Mouse (Mus musculus): ENCODE results near the gene Cdc42ep1. TPM values are rescaled to one million over a fixed set of nuclear protein-coding genes. Genes with fewer than 3 reads are reported as not detected.

Cdc42ep1 gene
- polyA plus RNA-seq, 1 experiment = 29.6 TPM

- Histone ChIP-seq H3K4me3 (ENCODE audit: extremely low read depth, insufficient read depth, insufficient read length) (no peak overlapping the region), H3K27me3 (ENCODE audit: control insufficient read depth, insufficient read depth, low read length) (no peaks in the 10 kb centered on the region), H3K4me1 (ENCODE audit: control insufficient read depth, insufficient read depth, insufficient read length) (peaks cover 32% of the 10 kb centered on the region), H3K36me3 (ENCODE audit: control insufficient read depth, insufficient read depth, low read length) (peaks cover 41% of the 10 kb centered on the region), H3K27ac (ENCODE audit: insufficient read depth, low read length) (no peak overlapping the region)
- 88% methylated on average over 7 of the region's 7 CpGs for WGBS
- TF ChIP-seq POLR2A (IDR thresholded peaks at IDR 0.05; ENCODE audit: low read depth, low read length) (no peak), CTCF (IDR thresholded peaks at IDR 0.05; ENCODE audit: extremely low read depth, insufficient read depth, insufficient read length, insufficient replicate concordance) (no peak)
- no peak for DNase-seq (ENCODE audit: low read depth in 1 of 2, low spot score in 2 of 2)
Measured at GRCm38 (mm10) chr15:78892440-78892839, 50.0 kb downstream of the Cdc42ep1 start.

DNA sequence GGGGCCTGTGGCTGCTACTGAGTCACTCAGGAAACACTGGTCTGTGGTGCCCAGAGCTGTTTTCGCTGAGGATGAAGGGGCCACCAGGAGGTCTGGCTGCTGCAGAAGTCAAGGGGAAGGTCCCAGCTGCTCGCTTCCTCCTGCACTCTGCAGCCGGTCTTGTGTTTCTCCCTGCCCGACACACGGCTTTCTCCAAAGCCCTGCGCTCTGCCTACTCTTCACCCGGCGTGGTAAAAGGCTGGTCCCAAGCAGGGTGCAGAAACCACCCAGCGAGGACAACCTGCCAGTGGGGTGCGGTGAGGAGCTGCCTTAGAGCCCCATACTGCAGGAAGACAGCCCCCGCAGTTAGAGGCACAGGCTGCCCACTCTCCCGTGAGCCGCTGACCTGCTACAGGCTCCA is 52.3 kb downstream of the Cdc42ep1 start:
- DNase-seq (ENCODE audit: low read depth in 1 of 2, low spot score in 2 of 2) = no peak
- 14% methylated on average over 13 of the region's 13 CpGs for WGBS
- TF ChIP-seq CTCF (IDR thresholded peaks at IDR 0.05; ENCODE audit: extremely low read depth, insufficient read depth, insufficient read length, insufficient replicate concordance) (no peak), POLR2A (IDR thresholded peaks at IDR 0.05; ENCODE audit: low read depth, low read length) (no peak)
- no peaks in the 10 kb centered on the region for H3K27me3 ChIP-seq (ENCODE audit: control insufficient read depth, insufficient read depth, low read length)
- peaks cover 28% of the 10 kb centered on the region for H3K36me3 ChIP-seq (ENCODE audit: control insufficient read depth, insufficient read depth, low read length)
- peak overlapping the region; percentile 85 for H3K27ac ChIP-seq (ENCODE audit: insufficient read depth, low read length)
- peak overlapping the region; percentile 43; the same call in 1 of the 2 replicates for H3K4me3 ChIP-seq (ENCODE audit: extremely low read depth, insufficient read depth, insufficient read length)
- peaks cover 38% of the 10 kb centered on the region for H3K4me1 ChIP-seq (ENCODE audit: control insufficient read depth, insufficient read depth, insufficient read length)

GRCm38 (mm10) chr15:78895741-78896140 is 53.3 kb downstream of the Cdc42ep1 start:
- 27% methylated on average over 2 of the region's 2 CpGs for WGBS
- TF ChIP-seq POLR2A (IDR thresholded peaks at IDR 0.05; ENCODE audit: low read depth, low read length) (no peak), CTCF (IDR thresholded peaks at IDR 0.05; ENCODE audit: extremely low read depth, insufficient read depth, insufficient read length, insufficient replicate concordance) (no peak)
- H3K27me3 ChIP-seq (ENCODE audit: control insufficient read depth, insufficient read depth, low read length) = no peaks in the 10 kb centered on the region
- H3K4me1 ChIP-seq (ENCODE audit: control insufficient read depth, insufficient read depth, insufficient read length) = peaks cover 38% of the 10 kb centered on the region
- peaks cover 25% of the 10 kb centered on the region for H3K36me3 ChIP-seq (ENCODE audit: control insufficient read depth, insufficient read depth, low read length)
- peak overlapping the region; percentile 85 for H3K27ac ChIP-seq (ENCODE audit: insufficient read depth, low read length)
- no peak for DNase-seq (ENCODE audit: low read depth in 1 of 2, low spot score in 2 of 2)
- H3K4me3 ChIP-seq (ENCODE audit: extremely low read depth, insufficient read depth, insufficient read length) = no peak overlapping the region

DNA sequence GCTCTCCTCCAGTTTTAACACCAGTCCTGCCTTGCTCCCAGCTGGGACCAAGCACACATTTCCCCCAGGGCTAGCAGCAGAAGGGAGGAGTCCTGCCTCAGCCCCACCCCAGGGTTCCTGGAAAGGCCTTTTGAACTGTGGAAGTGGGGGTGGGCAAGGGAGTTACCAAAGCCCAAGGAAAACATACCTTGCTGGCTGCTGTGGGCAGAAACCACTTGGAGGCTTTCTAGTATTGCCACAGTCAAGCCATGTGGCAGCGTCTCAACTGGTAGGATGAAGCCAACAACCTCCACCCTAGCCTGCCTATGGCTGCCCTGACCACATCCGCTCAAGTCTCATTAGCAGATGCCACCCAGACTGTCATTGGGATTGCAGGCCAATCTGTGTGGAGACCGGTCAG is 53.7 kb downstream of the Cdc42ep1 start:
- H3K4me3 ChIP-seq (ENCODE audit: extremely low read depth, insufficient read depth, insufficient read length) = no peak overlapping the region
- no peak for DNase-seq (ENCODE audit: low read depth in 1 of 2, low spot score in 2 of 2)
- TF ChIP-seq POLR2A (IDR thresholded peaks at IDR 0.05; ENCODE audit: low read depth, low read length) (no peak), CTCF (IDR thresholded peaks at IDR 0.05; ENCODE audit: extremely low read depth, insufficient read depth, insufficient read length, insufficient replicate concordance) (no peak)

GRCm38 (mm10) chr15:78897488-78897887 is 55.1 kb downstream of the Cdc42ep1 start:
- H3K4me1 ChIP-seq (ENCODE audit: control insufficient read depth, insufficient read depth, insufficient read length) = peaks cover 41% of the 10 kb centered on the region

More for the DNA sequence above, 53.7 kb downstream of the Cdc42ep1 start:
- peak overlapping the region; percentile 85 for H3K27ac ChIP-seq (ENCODE audit: insufficient read depth, low read length)
- peaks cover 23% of the 10 kb centered on the region for H3K36me3 ChIP-seq (ENCODE audit: control insufficient read depth, insufficient read depth, low read length)
- no peaks in the 10 kb centered on the region for H3K27me3 ChIP-seq (ENCODE audit: control insufficient read depth, insufficient read depth, low read length)
- WGBS = 23% methylated on average over 3 of the region's 3 CpGs
- peaks cover 40% of the 10 kb centered on the region for H3K4me1 ChIP-seq (ENCODE audit: control insufficient read depth, insufficient read depth, insufficient read length)

GRCm38 (mm10) chr15:78898507-78899001 is 56.1 kb downstream of the Cdc42ep1 start:
- TF ChIP-seq CTCF (IDR thresholded peaks at IDR 0.05; ENCODE audit: extremely low read depth, insufficient read depth, insufficient read length, insufficient replicate concordance) (no peak), POLR2A (IDR thresholded peaks at IDR 0.05; ENCODE audit: low read depth, low read length) (no peak)
- 9% methylated on average over 6 of the region's 6 CpGs for WGBS
- H3K27ac ChIP-seq (ENCODE audit: insufficient read depth, low read length) = peak overlapping the region; percentile 85
- H3K36me3 ChIP-seq (ENCODE audit: control insufficient read depth, insufficient read depth, low read length) = peaks cover 6% of the 10 kb centered on the region; the same call in 1 of the 2 replicates
- peak overlapping the region; percentile 89 for H3K4me3 ChIP-seq (ENCODE audit: extremely low read depth, insufficient read depth, insufficient read length)
- H3K27me3 ChIP-seq (ENCODE audit: control insufficient read depth, insufficient read depth, low read length) = no peaks in the 10 kb centered on the region
- DNase-seq (ENCODE audit: low read depth in 1 of 2, low spot score in 2 of 2) = no peak
- peaks cover 44% of the 10 kb centered on the region for H3K4me1 ChIP-seq (ENCODE audit: control insufficient read depth, insufficient read depth, insufficient read length)

More at GRCm38 (mm10) chr15:78897488-78897887, 55.1 kb downstream of the Cdc42ep1 start:
- 85% methylated on average over 4 of the region's 4 CpGs for WGBS
- Histone ChIP-seq H3K36me3 (ENCODE audit: control insufficient read depth, insufficient read depth, low read length) (peaks cover 15% of the 10 kb centered on the region), H3K4me3 (ENCODE audit: extremely low read depth, insufficient read depth, insufficient read length) (no peak overlapping the region), H3K27me3 (ENCODE audit: control insufficient read depth, insufficient read depth, low read length) (no peaks in the 10 kb centered on the region), H3K27ac (ENCODE audit: insufficient read depth, low read length) (no peak overlapping the region)
- TF ChIP-seq CTCF (IDR thresholded peaks at IDR 0.05; ENCODE audit: extremely low read depth, insufficient read depth, insufficient read length, insufficient replicate concordance) (no peak), POLR2A (IDR thresholded peaks at IDR 0.05; ENCODE audit: low read depth, low read length) (no peak)
- DNase-seq (ENCODE audit: low read depth in 1 of 2, low spot score in 2 of 2) = no peak

DNA sequence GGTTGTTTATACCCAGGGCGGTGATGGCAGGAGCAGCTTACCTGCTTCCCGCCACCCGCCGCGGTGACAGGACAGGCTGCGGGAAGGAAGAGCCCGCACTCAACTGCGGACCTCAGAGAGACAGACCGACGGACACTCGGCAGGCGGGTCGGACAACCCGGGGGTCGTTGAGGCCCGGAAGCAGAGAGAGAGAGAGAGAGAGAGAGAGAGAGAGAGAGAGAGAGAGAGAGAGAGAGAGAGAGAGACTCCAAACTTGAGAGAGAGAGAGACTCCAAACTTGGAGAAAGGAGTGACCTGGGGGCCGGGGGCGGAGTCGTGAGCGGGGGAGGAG is 57.0 kb downstream of the Cdc42ep1 start, which contains the start of gene Gm49510:
Gene Gm49510 (plus strand): TSS at position 259 of the 331 bp plus-strand sequence.
- no peaks in the 10 kb centered on the region for H3K27me3 ChIP-seq (ENCODE audit: control insufficient read depth, insufficient read depth, low read length)
- 3% methylated on average over 18 of the region's 20 CpGs for WGBS
- DNase-seq (ENCODE audit: low read depth in 1 of 2, low spot score in 2 of 2) = no peak
- TF ChIP-seq CTCF (IDR thresholded peaks at IDR 0.05; ENCODE audit: extremely low read depth, insufficient read depth, insufficient read length, insufficient replicate concordance) = no peak
- TF ChIP-seq POLR2A (IDR thresholded peaks at IDR 0.05; ENCODE audit: low read depth, low read length) = no peak
- peaks cover 6% of the 10 kb centered on the region; the same call in 1 of the 2 replicates for H3K36me3 ChIP-seq (ENCODE audit: control insufficient read depth, insufficient read depth, low read length)
- peaks cover 38% of the 10 kb centered on the region for H3K4me1 ChIP-seq (ENCODE audit: control insufficient read depth, insufficient read depth, insufficient read length)
- H3K27ac ChIP-seq (ENCODE audit: insufficient read depth, low read length) = peak within 1 kb of the TSS; percentile 85
- H3K4me3 ChIP-seq (ENCODE audit: extremely low read depth, insufficient read depth, insufficient read length) = peak within 1 kb of the TSS; percentile 89
